Mouse (Mus musculus) layer of hippocampus, adult 9-10 months (tissue): ENCODE data around the gene Catsper3.

ENCODE experiments used
- DNase-seq: peaks from one replicate; pipeline ENCODE4 v3.0.0; 2022; ENCODE audit warnings: low spot score

The Catsper3 gene

DNA sequence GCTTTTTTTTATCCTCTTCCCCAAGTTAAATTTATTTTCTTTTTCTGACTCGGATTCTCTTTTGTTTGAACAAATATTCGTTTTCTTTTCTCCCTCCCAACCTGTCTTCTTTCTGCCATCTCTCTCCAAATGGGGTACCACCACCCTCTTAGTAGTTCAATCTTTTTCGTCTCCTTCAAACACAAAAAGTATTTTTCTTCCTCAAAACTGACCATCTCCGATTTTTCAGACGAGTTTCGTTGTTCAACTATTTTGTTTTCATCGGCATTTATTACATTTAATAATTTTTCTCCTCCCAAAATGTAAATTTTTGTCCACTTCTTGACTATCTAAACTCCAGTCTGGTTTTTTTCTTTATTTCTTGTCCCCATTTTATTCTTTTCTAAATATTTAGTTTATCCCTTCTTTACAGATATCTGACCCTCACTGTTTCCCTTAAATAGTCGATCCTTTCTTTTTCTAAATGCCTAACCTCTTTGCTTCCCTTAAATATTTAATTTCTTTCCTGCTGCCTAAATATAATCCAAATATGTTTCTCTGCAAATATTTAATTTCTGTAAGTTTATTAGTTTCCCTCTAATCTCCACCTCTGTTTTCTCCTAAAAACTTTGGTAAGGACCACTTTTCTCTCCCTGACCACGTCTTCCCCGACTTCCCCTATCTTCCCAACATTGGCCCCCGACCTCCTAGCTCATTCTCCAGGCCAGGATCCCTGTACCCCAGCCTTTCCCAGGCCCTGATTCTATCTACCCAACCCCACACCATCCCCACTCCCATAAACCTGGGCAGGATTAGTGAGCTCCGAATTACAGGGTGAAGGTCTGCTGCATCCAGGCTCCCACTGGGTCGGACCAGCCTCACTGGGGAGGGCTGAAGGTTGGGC is 42.7 kb downstream of the Catsper3 start:
- no peak for DNase-seq

DNA sequence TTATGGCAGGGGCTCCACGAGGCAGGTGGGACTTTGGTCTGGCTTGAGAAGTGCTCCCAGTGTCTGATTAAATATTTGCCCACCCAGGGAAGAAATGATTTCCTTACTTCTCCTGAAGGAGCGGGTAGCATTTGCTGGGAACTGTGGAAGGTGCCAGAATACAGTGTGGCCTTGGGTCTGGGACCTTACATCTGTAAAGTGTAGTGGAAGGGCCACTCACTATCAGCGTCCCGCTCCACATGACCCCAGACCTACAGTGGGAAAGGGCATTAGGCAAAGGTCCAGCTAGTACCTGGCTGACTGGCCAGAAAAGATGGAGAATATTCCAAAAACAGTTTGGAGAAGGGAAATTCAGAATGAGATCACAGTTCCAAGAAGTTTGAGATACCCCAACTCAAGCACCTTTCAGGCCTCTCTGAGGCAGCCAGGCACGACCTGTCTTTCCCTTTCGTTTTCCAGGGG is 43.3 kb downstream of the Catsper3 start:
- DNase-seq = no peak

DNA sequence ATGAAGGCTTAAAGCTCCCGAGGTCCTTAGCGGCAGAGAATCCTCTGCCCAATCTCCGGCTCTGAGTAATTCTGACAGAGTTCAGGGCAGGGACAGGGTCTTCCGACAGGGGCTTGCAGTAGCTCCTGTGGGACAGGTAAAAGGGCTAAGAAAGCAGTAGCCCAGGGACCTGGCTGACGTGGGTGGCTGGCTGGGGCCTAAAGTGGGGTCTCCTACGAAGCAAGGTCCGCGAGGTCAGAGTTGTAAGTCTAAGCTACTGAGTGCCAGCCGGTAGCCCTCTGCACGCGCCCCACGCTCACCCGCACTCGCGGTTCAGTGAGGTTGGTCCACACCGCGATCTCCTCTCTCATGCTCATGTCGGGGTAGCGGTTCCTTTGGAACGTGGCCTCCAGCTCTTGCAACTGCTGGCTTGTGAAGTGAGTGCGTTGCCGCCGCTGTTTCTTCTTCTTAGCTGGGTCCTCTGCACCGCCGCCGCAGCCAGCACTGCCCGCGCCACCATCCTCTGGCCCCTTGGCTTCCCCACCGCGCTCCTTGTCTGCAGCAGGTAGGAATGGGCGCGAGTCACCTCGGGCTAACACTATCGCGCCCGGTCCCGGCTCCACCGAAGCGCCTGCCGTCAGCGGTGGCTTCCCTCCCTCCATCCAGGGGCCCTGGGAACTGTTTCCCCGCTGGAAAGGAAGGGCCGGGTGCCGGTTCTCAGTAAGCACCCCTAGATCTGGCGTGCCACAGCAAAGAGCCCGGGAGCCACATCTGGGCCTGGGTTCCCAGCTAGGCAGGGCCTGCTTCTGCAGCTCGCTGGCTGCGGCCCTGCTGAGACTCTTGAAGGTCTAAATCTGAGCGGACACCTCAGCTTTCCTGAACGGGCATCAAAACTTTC is 44.0 kb downstream of the Catsper3 start:
- DNase-seq = no peak

DNA sequence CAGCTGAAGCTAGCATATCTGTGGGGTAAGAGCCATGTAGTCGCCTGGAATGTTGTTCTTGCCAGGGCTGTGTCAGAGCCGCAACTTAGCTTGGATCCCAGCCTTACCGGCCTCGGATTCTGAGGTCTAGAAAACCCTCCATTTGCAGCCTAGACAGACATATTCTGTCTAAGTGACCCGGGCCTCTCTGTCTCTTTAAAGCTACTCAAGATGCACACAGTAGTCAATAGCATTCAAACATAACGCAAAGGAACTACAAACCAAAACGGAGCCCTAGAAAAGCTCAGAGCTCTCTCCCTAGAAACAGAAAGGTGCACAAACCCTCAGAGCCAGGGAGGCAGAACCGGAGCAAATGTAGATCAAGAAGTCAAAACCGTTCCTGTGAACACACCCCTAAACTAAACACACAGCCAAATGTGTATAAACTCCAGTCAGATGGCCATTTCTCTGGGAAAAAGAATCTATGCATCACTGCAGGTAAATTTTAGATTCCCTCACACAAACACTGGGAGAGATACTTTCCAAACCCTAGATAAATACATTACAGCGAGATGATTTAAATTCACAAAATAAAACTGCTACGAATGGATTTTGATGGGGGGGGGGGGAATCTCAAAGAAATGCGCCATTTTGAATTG is 44.8 kb downstream of the Catsper3 start:
- DNase-seq = no peak

DNA sequence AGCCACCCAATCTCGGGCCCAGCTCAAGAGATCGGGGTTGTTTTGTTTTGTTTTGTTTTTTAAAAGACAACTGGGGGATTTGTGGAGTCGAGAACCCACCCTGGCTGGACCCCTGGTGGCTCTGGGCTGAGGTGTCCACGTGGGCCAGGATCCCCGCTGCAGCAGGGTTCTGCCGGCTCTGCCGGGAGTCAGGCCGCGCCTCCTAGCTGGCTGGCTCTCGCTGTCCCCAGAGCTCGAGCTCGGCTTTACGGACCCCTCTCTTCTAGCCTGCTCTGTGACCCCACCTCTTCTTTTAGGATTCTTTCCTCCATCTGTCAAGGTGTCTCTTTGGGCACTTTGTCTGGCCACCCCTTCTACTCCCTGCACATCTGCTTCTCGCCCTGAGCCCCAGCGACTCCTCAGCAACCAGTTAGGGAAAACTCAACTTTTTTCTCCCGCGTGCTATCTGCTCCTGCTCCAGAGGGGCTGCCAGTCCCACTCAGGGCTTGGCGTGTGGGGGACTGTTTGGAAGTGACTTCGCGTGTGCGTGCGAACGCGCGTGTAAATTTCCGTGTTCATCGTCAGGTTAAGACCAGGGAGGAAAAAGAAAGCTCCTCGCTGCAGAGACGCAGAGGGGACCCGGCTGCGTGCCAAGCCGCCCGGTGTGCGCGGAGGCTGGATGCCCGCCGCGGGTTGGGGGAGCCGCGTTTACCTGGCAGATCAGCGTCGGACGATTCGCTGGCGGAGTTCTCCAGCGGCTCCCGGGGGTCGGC is 45.9 kb downstream of the Catsper3 start:
- DNase-seq = no peak

DNA sequence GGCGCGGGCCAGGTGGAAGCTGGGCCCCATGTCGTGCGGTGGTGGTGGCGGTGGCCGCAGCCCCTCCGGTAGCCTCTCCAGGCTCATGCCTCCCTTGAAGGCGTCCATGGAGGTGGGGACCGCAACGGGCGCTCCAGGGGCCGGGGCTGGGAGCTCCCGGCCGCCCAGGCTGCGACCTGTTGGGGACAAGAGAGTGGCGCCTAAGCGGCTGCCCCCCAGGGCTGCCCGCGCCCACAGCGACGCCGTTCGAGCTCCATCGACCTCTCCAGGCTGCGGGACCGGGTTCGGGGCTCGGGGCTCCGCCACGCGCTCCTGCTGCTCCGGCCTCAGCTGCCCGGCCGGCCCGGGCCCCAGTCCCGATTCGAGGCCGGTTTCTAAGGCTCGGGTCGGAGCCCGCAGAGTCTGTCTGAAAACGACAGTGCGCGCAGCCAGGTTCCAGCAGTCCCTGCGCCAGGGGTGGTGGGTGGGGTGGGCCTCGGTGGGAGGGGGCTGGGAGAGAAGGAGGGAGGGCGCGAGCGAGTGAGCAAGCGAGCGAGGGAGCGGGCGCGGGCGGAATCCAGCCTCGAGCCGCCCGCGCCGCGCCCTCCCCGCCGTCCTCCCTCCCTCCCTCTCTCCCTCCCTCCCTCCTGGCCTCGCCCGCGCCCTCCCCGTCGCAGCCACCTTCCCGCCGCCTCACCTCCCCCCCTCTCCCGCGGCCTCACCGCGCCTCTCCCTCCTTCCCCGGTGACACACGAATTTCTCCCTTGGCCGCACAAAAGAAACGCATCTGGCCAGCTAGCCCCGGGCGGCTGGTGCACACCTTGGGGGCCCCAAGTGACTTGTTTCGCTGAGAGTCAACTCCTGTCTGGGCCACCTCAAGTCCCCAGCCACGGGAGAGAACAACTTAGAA is 46.7 kb downstream of the Catsper3 start:
- no peak for DNase-seq

DNA sequence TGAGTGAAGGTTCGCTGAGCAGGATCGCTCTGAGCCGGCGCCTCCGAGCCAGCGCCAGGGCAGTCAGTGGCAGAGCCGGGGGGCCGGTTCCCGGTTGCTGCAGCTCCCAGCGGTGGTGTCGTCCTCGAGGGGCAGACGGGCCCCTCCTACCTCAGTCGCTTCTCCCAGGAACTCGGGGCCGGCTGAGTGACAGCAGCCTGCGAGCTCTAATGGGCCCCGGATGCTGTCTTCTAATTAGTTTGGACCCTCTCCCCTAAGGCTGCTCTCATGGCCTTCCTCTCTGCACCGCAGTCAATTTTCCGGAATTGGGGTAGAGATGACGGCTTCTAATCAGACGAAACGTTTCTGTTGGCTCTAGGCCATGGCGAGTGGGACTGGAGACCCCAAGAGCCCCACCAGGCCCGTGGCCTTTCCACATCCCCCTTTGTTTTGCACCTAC is 47.4 kb downstream of the Catsper3 start:
- no peak for DNase-seq

DNA sequence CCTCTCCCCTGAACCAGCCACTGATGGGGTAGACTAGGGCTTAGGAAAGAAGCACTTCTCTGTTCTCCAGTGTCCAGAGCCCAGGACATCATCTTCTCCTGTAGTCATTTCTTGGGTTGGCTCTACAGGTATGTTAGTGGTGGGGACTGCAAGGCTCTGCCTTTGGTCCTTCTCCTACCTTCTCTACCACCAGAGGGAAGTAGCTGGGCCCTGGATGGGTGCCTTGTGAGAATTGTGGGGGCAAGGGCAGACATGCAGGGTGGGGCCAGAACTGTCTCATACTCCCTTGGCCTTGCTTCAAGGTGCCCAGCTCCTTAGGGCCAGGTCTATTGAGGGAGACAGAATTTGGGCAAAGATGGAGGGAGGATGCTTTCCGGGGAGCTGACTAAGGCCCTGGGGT is 48.2 kb downstream of the Catsper3 start:
- no peak for DNase-seq

DNA sequence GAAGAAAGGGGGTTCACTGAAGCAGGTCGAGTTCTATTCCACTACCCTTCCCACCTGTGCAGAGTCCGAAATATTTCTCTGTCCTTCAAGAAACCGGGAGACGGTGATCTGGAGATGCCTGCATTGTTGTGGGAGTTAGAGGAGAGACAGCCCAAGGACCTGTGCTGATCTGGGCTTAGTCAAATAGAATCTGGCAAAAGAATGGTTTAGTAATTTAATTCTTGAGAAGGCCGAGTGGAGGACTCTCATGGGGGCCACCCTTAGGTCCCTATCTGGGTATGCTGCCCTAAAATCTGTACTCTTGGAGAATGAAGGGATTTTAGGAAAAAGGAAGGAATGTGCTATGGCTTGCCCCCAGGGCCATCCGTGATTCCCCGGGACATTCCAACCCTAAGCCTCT is 49.6 kb downstream of the Catsper3 start:
- DNase-seq = no peak

DNA sequence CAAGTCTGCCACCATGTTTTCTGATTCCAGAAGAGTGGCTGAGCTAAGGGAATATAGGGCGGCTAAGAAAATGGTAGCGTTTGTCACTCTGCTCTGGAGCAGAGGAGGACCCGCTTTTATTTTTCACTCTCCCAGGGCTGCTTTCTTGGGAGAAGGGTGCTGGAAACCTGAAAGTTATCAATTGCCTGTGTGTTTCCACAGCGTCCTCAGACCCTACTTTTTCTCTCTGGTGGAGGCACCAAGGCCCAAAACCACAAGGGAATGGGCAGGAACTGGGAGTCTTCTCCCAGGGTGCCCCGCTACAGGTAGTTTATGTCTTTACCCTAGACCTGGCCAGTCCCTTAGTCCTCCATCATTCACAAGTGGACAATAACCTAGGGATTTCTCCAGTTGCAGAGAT is 50.3 kb downstream of the Catsper3 start:
- DNase-seq = no peak

DNA sequence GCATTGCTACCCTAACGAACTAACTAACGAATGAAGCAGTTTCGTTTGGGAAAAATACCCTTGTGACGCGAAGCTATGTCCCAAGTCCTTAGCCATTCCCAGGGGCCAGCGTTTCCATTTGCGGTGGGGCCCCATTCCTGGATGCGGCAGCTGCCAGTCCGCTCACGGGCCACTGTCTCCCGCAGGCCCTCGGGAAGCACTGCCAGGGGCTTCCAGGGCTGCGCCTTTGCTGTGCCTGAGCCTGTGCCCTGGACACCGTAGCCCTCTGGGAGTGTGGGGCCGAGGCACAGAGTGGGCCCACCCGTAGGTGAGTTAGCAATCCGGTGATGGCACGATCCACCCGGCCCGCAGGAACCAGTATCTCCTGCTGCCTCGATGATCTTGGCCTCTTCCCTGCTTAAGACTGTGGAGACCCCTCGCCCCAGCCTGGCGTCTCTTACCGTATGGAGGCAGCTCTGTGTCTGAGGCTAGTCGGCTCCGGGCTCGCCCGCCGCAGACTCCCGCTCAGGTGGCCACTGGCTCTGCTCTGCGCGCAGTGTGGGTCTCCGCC is 51.3 kb downstream of the Catsper3 start:
- DNase-seq = no peak

DNA sequence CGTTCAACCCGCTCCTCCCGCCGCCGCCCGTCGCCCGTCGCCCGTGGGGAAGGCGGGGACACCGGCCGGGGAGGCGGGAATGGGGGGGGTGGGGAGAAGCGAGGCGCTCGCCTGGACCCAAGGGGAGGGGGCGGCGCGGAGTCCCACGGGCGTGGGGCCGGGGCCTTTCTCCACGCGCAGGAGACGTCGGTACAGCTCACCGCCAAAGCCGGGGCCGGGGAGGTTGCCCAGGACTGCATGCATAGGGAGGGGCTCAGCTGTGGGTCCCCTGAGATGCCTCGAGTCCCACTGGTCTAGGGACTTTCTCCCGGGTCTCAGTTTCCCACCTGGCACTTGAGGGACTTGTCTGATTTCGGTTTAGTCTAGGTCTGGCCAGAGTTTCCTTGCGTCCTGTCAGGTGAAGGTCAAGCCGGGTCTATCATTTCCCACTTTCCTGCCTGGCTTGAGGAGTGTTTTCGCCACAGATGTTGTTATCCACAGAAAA is 51.8 kb downstream of the Catsper3 start, which contains the start of gene Pitx1:
Gene Pitx1, minus strand, starts transcription at position 51 of the 484 bp plus-strand sequence.
- no peak for DNase-seq

DNA sequence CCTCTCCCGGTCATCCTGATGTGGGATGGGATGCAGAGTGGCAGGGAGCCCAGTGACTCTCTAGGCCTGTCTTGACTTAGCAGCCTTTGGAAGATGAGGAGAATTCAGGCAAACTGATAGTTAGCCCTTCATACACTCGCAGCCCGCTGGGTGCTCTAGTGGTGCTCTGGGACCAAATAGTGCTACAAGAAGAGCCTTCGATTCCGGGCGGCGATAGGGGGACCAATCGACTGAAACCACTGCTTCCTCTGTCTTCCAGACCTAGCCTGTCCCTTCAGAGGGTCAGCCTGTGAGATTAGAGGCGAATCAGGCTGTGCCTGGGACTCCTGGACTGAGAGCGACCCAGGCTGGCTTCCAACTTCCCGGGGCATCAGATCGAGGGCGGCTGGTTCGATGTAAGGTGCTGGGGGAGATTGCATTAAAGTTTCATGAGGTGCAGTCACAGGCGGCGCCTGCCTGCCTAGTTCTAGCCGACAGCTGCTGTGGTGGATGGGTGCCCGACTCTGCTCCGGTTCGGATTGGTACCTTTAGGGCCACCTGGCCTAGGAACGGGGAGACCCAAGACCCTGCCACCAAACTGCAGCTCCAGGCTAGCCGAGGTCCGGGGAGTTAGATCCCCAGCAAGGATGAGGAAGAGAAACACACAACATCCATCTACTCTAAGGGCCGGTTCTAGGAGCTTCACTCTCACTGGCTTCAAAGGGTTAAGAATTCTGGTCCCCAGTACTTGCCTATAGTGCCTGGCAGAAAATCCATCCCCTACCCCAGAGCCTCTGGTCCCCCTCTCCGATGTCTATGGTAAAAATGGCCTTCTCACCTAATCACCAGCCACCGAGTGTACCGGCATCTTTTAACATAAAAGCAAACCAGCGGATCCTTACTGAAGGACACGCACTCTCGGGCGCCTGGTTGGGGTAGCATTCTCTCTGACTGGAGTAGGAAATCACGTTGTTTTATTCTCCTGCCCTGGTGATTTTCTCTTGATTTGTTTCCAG is 52.7 kb downstream of the Catsper3 start:
- no peak for DNase-seq

DNA sequence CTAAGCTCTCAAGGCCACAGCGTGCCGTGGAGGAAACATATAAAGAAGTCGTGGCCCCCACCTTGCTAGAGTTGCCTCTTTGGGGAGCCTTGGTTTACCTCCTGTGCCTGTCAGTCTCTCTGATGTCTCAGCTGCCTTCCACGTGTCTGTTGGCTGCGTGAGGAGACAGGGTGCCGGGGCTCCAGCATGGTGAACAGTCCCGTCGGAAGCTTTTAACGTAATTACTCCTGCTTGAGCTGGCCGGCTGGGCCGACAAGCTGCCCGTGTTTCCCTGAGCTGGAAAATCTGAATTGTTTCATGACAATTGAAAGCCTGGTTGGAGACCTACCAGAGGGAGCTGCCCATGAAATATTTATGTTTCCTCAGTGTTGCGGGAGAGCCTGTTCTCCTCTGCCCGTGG is 55.9 kb downstream of the Catsper3 start:
- no peak for DNase-seq

DNA sequence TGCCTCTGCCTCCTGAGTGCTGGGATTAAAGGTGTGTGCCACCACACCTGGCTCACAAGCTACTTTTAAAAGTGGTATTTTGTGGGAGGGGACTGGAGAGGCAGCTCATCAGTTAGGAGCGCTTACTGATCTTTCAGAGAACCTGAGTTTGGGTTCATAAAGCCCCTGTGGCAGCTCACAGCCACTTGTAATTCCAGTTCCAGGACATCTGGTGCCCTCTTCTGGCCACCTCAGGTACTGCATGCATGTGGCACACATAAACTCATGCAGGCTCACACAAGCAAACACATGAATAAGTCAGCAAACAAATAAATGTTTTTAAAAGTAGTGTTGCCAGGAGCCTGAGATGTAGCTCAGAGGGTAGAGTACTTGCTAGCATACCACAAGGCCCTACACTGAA is 59.3 kb downstream of the Catsper3 start:
- DNase-seq = no peak

DNA sequence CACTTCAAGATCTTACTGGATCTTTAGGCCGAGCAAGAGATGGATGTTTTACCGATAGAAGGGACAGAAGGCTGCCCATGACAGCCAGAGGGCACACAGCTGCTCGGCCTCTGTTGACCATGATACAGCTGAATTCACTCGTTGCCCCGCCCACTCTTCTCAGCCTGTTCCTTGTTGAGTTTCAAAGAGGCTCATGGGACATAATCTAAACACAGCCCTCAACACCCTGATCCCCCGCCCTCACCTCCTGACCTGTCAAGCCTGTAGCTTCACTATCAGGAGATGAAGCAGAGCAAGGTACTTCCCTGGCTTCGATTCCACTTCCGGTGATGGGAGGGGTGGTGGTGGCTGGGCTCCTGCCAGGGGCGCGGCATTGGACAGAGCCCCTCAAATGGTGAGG is 63.4 kb downstream of the Catsper3 start:
- no peak for DNase-seq

DNA sequence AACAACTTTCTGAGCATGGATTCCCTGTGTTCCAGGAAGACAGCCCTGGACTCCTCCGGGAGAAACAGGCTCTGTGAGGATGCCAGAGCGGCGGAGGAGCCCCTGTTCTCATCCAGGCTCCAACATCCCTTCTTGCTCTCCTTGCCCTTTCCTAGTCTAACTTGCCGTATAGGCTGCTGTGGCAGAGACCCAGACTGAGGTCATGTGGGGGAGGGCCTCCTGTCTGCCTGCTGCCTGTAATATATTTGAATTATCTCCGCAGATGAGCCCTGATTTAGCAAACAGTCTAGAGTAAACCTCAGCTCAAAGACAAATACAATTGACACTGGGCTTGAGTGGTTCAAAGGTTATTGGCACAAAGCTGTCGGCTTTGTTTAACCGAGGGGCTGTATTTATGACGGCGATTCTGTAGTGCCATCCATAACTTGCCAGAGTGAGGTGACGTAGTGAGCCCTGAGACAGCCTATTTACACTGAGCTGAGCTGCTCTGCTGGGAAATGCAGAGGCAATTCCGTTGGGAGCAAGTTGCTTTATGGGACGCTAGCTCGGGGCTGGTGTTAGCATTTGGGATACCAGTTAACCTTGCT is 64.3 kb downstream of the Catsper3 start:
- DNase-seq = no peak

DNA sequence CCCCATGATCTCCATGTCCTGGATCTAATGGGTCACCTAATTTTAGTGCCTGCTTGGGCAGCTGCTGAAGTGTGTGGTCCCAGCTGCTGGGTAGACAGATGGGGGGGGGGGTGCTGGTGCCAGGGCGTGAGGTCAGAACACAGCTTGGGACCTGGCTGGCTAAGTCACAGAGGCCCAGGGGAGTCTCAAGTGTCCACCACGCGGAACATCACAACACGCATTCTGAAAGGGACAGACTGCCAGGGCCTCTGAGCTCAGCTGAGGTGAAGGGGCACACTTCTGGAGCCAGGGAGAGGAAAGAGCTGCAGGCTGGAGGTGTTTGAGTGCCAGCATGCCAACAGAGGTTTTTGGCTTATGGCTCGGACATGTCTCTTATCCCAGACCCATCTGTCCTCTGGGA is 66.4 kb downstream of the Catsper3 start:
- no peak for DNase-seq

DNA sequence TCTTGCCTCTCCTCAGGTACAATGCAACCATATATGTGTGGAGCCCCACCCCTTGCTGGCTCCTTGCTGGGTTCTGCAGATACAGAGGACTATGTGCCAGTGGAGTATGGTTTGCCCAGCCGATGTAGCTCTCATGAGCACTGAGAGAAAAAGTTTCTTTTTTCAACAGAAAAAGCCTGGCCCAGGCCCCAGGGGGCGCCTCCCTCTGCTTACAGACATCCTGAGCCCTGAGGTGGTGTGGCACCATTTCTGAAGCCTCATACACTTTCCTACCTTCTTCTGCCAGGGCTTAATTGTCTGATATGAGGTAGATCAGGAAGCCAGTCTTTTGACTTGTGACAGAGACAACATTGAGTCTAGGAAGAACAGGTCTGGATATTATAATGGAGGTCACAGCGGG is 67.8 kb downstream of the Catsper3 start:
- no peak for DNase-seq
